Mouse (Mus musculus) lung, embryonic 14.5 days (tissue): Measurements from ENCODE around the gene Cabp4. TPM values are rescaled to one million over a fixed set of nuclear protein-coding genes. Genes with fewer than 3 reads are reported as not detected.
A peak's percentile ranks its signal among the peaks of the same experiment; 100 is the strongest.

Experiments used
- ATAC-seq: fragments of 200-750 bp; cut with Nextera tagmentation; 2 replicates; pipeline ENCODE4 v1.8.0; 2017; ENCODE audit warnings: mild to moderate bottlenecking, moderate TSS enrichment, moderate library complexity; ENCODE audit not compliant: insufficient read depth
- DNase-seq: peaks from one replicate; pipeline ENCODE4 v3.0.0-alpha.2; 2015
- H3K27ac ChIP-seq: fragments of 300-500 bp; sonication (generic); 2 replicates; pipeline ENCODE4 v1.5.1; 2014; ENCODE audit warnings: low read depth, mild to moderate bottlenecking, moderate library complexity
- H3K27me3 ChIP-seq: fragments of 300-500 bp; sonication (generic); 2 replicates; pipeline ENCODE4 v1.6.1; 2014; ENCODE audit warnings: low read length, control low read depth; ENCODE audit not compliant: insufficient read depth
- H3K36me3 ChIP-seq: fragments of 300-500 bp; sonication (generic); 2 replicates; pipeline ENCODE4 v1.6.1; 2014; ENCODE audit warnings: control low read depth; ENCODE audit not compliant: insufficient read depth
- H3K4me1 ChIP-seq: fragments of 300-500 bp; sonication (generic); 2 replicates; pipeline ENCODE4 v1.6.1; 2014; ENCODE audit warnings: antibody characterized with exemption, control low read depth; ENCODE audit not compliant: insufficient read depth
- H3K4me2 ChIP-seq: fragments of 300-500 bp; sonication (generic); 2 replicates; pipeline ENCODE4 v1.6.1; 2014; ENCODE audit warnings: mild to moderate bottlenecking
- H3K4me3 ChIP-seq: fragments of 300-500 bp; sonication (generic); 2 replicates; pipeline ENCODE4 v1.5.1; 2014; ENCODE audit warnings: low read depth, low read length
- H3K9ac ChIP-seq: fragments of 300-500 bp; sonication (generic); 2 replicates; pipeline ENCODE4 v1.6.1; 2014
- H3K9me3 ChIP-seq: fragments of 300-500 bp; sonication (generic); 2 replicates; pipeline ENCODE4 v1.6.1; 2016; ENCODE audit warnings: low read depth, low read length, control low read depth
- CTCF ChIP-seq: IDR thresholded peaks from 2 replicates; pipeline ENCODE4 v1.5.1; 2016; ENCODE audit warnings: antibody characterized with exemption, low read depth
- WGBS: fragments of 180-500 bp; shearing (Covaris S2); extraction: QIAGEN DNeasy Blood & Tissue Kit; methylation state at CpG from one replicate; pipeline ENCODE4 v1.1.7; 2014; 5-methylcytosine and 5-hydroxymethylcytosine counted together
- polyA plus RNA-seq: library from polyadenylated mRNA; unstranded; fragments of >200 nt; fragmentation: Nextera tagmentation; extraction: Ambion mirVana; gene quantifications from 2 replicates; pipeline ENCODE4 v1.2.1, GENCODE M21; 2014

Cabp4 gene
- polyA plus RNA-seq, 1 experiment from 2014 or later: 0.09 TPM

- Histone ChIP-seq H3K4me1 (peaks cover 3% of the 10 kb centered on the region; the same call in 1 of the 2 replicates), H3K9ac (no peak overlapping the region; the same call in 1 of the 2 replicates), H3K27ac (peak overlapping the region; percentile 24; the same call in 1 of the 2 replicates), H3K9me3 (no peaks in the 10 kb centered on the region), H3K4me3 (no peak overlapping the region), H3K36me3 (no peaks in the 10 kb centered on the region), H3K4me2 (no peak overlapping the region), H3K27me3 (no peaks in the 10 kb centered on the region)
- ATAC-seq (no peak), DNase-seq (no peak)
- WGBS: 53% methylated on average over 13 of the region's 13 CpGs
- no peak for TF ChIP-seq CTCF
Measured at GRCm38 (mm10) chr19:4171393-4172290, 27.8 kb upstream of the Cabp4 start.

- TF ChIP-seq CTCF: no peak
- no peaks in the 10 kb centered on the region for H3K27me3 ChIP-seq
- no peaks in the 10 kb centered on the region for H3K36me3 ChIP-seq
- H3K4me3 ChIP-seq: no peak overlapping the region
- H3K4me1 ChIP-seq: peaks cover 3% of the 10 kb centered on the region; the same call in 1 of the 2 replicates
- no peak overlapping the region; the same call in 1 of the 2 replicates for H3K4me2 ChIP-seq
- ATAC-seq (no peak), DNase-seq (no peak)
- H3K27ac ChIP-seq: no peak overlapping the region
- no peaks in the 10 kb centered on the region for H3K9me3 ChIP-seq
- H3K9ac ChIP-seq: no peak overlapping the region; the same call in 1 of the 2 replicates
- WGBS: 85% methylated on average over 10 of the region's 10 CpGs
Measured at GRCm38 (mm10) chr19:4170723-4171392, 27.0 kb upstream of the Cabp4 start.

- H3K4me3 ChIP-seq: peak overlapping the region; percentile 46
- no peaks in the 10 kb centered on the region for H3K27me3 ChIP-seq
- peak overlapping the region; percentile 86 for H3K27ac ChIP-seq
- H3K36me3 ChIP-seq: no peaks in the 10 kb centered on the region
- TF ChIP-seq CTCF: no peak
- H3K4me1 ChIP-seq: no peaks in the 10 kb centered on the region
- DNase-seq: no peak
- peak; percentile 59 for ATAC-seq
- H3K9me3 ChIP-seq: no peaks in the 10 kb centered on the region
- 6% methylated on average over 27 of the region's 27 CpGs for WGBS
- peak overlapping the region; percentile 91 for H3K4me2 ChIP-seq
- H3K9ac ChIP-seq: peak overlapping the region; percentile 77
Measured at GRCm38 (mm10) chr19:4169810-4170209, 26.0 kb upstream of the Cabp4 start.

- peak; percentile 96 for ATAC-seq
- Histone ChIP-seq H3K27me3 (no peaks in the 10 kb centered on the region), H3K4me1 (no peaks in the 10 kb centered on the region), H3K4me2 (peak overlapping the region; percentile 91), H3K9me3 (no peaks in the 10 kb centered on the region), H3K9ac (peak overlapping the region; percentile 77), H3K36me3 (no peaks in the 10 kb centered on the region), H3K27ac (peak overlapping the region; percentile 86), H3K4me3 (peak overlapping the region; percentile 46)
- DNase-seq: peak; percentile 100
- peak; percentile 86 for TF ChIP-seq CTCF
- under 1% methylated on average over 43 of the region's 43 CpGs for WGBS
Measured at GRCm38 (mm10) chr19:4169378-4169784, 25.5 kb upstream of the Cabp4 start.

- Histone ChIP-seq H3K27ac (no peak overlapping the region), H3K27me3 (no peaks in the 10 kb centered on the region), H3K4me3 (no peak overlapping the region), H3K9me3 (no peaks in the 10 kb centered on the region), H3K4me2 (no peak overlapping the region), H3K36me3 (no peaks in the 10 kb centered on the region), H3K4me1 (peaks cover 5% of the 10 kb centered on the region; the same call in 1 of the 2 replicates), H3K9ac (no peak overlapping the region)
- DNase-seq (no peak), ATAC-seq (no peak)
- WGBS: 62% methylated on average over 9 of the region's 9 CpGs
- TF ChIP-seq CTCF: no peak
Measured at GRCm38 (mm10) chr19:4166678-4167476, 23.0 kb upstream of the Cabp4 start.

- Histone ChIP-seq H3K4me3 (no peak overlapping the region), H3K9me3 (no peaks in the 10 kb centered on the region), H3K27ac (no peak overlapping the region), H3K27me3 (no peaks in the 10 kb centered on the region), H3K9ac (no peak overlapping the region), H3K4me1 (peaks cover 5% of the 10 kb centered on the region; the same call in 1 of the 2 replicates), H3K4me2 (no peak overlapping the region), H3K36me3 (peaks cover 15% of the 10 kb centered on the region; the same call in 1 of the 2 replicates)
- TF ChIP-seq CTCF: no peak
- DNase-seq: no peak
- WGBS: 73% methylated on average over 2 of the region's 2 CpGs
- ATAC-seq: no peak
Measured at GRCm38 (mm10) chr19:4164721-4165120, 20.9 kb upstream of the Cabp4 start.
